Mouse (Mus musculus): ENCODE results near the gene Mvd. TPM values are rescaled to one million over a fixed set of nuclear protein-coding genes. Genes with fewer than 3 reads are reported as not detected.

Gene Mvd
- polyA plus RNA-seq, 1 experiment, result 68.7 TPM

DNA sequence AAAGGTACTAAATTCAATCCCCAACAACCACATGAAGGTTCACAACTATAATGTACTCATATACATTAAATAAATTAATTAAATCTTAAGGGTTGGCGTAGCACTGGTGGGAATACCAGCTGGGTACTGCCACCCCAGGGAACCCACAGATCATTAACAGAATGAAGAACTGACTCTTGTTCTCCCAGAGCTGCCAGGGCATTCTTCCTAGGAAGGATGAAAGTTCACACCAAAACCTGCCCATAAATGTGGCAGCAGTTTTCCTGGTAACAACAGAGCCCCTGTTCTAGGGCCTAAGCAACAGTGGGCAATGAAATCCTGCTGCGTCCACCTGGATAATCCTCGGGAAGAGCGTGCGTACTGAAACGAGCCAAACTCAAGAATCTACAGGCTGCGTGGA lies 866 bp downstream of the Mvd start:
- Histone ChIP-seq H3K36me3 (ENCODE audit: control insufficient read depth, insufficient read depth, low read length) (no peaks in the 10 kb centered on the region), H3K4me3 (ENCODE audit: insufficient read depth, low read depth, low read length) (peak overlapping the region; percentile 65), H3K27me3 (replicated peaks; ENCODE audit: control insufficient read depth, insufficient read depth, low read length) (no peaks in the 10 kb centered on the region), H3K27ac (ENCODE audit: insufficient read depth, low read depth, low read length) (peak overlapping the region; percentile 75), H3K4me1 (ENCODE audit: control insufficient read depth, insufficient read depth, low read length) (peaks cover 5% of the 10 kb centered on the region; the same call in 1 of the 2 replicates)
- TF ChIP-seq POLR2A (IDR thresholded peaks at IDR 0.05; ENCODE audit: low read depth, low read length) (no peak), CTCF (conservative IDR thresholded peaks at IDR 0.05; ENCODE audit: insufficient read depth, insufficient read length, low read depth, low read length) (no peak)
- DNase-seq, result peak; percentile 63
- 24% methylated on average over 7 of the region's 7 CpGs for WGBS

- DNase-seq, result no peak
- WGBS, result 75% methylated on average over 1 of the region's 1 CpGs
- no peak for TF ChIP-seq CTCF (conservative IDR thresholded peaks at IDR 0.05; ENCODE audit: insufficient read depth, insufficient read length, low read depth, low read length)
- no peak for TF ChIP-seq POLR2A (IDR thresholded peaks at IDR 0.05; ENCODE audit: low read depth, low read length)
- Histone ChIP-seq H3K36me3 (ENCODE audit: control insufficient read depth, insufficient read depth, low read length) (no peaks in the 10 kb centered on the region), H3K27me3 (replicated peaks; ENCODE audit: control insufficient read depth, insufficient read depth, low read length) (no peaks in the 10 kb centered on the region), H3K4me1 (ENCODE audit: control insufficient read depth, insufficient read depth, low read length) (peaks cover 5% of the 10 kb centered on the region; the same call in 1 of the 2 replicates), H3K27ac (ENCODE audit: insufficient read depth, low read depth, low read length) (no peak overlapping the region), H3K4me3 (ENCODE audit: insufficient read depth, low read depth, low read length) (no peak overlapping the region)
Measured at GRCm38 (mm10) chr8:122441326-122441725, 1.9 kb downstream of the Mvd start.

DNA sequence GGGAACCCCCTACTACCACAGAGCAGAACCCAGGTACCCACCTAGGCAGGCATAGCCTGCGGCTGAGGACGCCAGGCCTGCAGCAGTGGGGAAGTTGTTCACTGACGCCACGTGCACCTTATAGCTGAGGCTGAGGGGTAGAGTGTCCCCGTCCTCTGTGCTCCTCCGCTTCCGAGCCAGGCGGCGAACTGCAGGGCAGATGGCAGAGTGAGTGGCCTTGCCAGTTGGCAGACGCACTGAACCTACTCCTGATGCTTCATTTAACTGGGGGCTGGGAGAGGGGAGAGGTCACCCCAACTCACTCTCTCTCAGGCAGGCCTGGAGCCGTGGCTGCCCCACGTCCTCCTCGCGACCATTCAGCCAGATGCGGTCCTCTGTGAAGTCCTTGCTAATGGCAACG lies 3.9 kb downstream of the Mvd start:
- H3K27ac ChIP-seq (ENCODE audit: insufficient read depth, low read depth, low read length), result no peak overlapping the region

GRCm38 (mm10) chr8:122437708-122438331 lies 5.4 kb downstream of the Mvd start:
- TF ChIP-seq CTCF (conservative IDR thresholded peaks at IDR 0.05; ENCODE audit: insufficient read depth, insufficient read length, low read depth, low read length) (no peak), POLR2A (IDR thresholded peaks at IDR 0.05; ENCODE audit: low read depth, low read length) (no peak)
- 84% methylated on average over 13 of the region's 13 CpGs for WGBS
- H3K27me3 ChIP-seq (replicated peaks; ENCODE audit: control insufficient read depth, insufficient read depth, low read length), result no peaks in the 10 kb centered on the region
- no peak overlapping the region for H3K27ac ChIP-seq (ENCODE audit: insufficient read depth, low read depth, low read length)
- no peaks in the 10 kb centered on the region for H3K36me3 ChIP-seq (ENCODE audit: control insufficient read depth, insufficient read depth, low read length)
- peaks cover 3% of the 10 kb centered on the region; the same call in 1 of the 2 replicates for H3K4me1 ChIP-seq (ENCODE audit: control insufficient read depth, insufficient read depth, low read length)
- H3K4me3 ChIP-seq (ENCODE audit: insufficient read depth, low read depth, low read length), result no peak overlapping the region
- DNase-seq, result no peak

More for the DNA sequence above, 3.9 kb downstream of the Mvd start:
- Histone ChIP-seq H3K36me3 (ENCODE audit: control insufficient read depth, insufficient read depth, low read length) (no peaks in the 10 kb centered on the region), H3K27me3 (replicated peaks; ENCODE audit: control insufficient read depth, insufficient read depth, low read length) (no peaks in the 10 kb centered on the region), H3K4me3 (ENCODE audit: insufficient read depth, low read depth, low read length) (no peak overlapping the region), H3K4me1 (ENCODE audit: control insufficient read depth, insufficient read depth, low read length) (peaks cover under 1% of the 10 kb centered on the region; the same call in 1 of the 2 replicates)
- no peak for TF ChIP-seq POLR2A (IDR thresholded peaks at IDR 0.05; ENCODE audit: low read depth, low read length)
- no peak for TF ChIP-seq CTCF (conservative IDR thresholded peaks at IDR 0.05; ENCODE audit: insufficient read depth, insufficient read length, low read depth, low read length)
- 93% methylated on average over 16 of the region's 16 CpGs for WGBS
- no peak for DNase-seq

GRCm38 (mm10) chr8:122436586-122437125 lies 6.6 kb downstream of the Mvd start:
- WGBS, result 79% methylated on average over 20 of the region's 20 CpGs

DNA sequence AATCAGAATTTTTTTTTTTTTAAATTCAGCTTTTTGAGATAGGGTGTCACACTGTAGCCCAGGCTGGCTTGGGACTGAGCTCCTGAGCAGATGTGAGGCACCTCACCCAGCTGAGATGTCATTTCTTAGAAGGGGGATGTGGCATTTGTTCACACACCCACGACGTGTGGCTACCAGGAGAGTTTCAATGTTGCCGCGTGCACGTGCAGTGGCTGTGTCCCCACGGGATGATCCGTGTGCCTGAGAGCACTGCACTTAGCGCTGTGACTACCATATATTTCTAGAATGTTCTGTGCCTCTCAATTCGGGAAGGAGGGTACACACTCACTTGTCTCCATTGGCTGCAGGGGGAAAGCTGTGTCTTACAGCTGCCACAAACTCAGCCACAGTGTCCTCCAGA lies 7.1 kb downstream of the Mvd start:
- no peak overlapping the region for H3K27ac ChIP-seq (ENCODE audit: insufficient read depth, low read depth, low read length)
- H3K36me3 ChIP-seq (ENCODE audit: control insufficient read depth, insufficient read depth, low read length), result no peaks in the 10 kb centered on the region
- H3K27me3 ChIP-seq (replicated peaks; ENCODE audit: control insufficient read depth, insufficient read depth, low read length), result no peaks in the 10 kb centered on the region
- H3K4me1 ChIP-seq (ENCODE audit: control insufficient read depth, insufficient read depth, low read length), result peaks cover 3% of the 10 kb centered on the region; the same call in 1 of the 2 replicates
- no peak for DNase-seq
- H3K4me3 ChIP-seq (ENCODE audit: insufficient read depth, low read depth, low read length), result no peak overlapping the region
- WGBS, result 92% methylated on average over 9 of the region's 9 CpGs
- TF ChIP-seq CTCF (conservative IDR thresholded peaks at IDR 0.05; ENCODE audit: insufficient read depth, insufficient read length, low read depth, low read length) (no peak), POLR2A (IDR thresholded peaks at IDR 0.05; ENCODE audit: low read depth, low read length) (no peak)

More at GRCm38 (mm10) chr8:122436586-122437125, 6.6 kb downstream of the Mvd start:
- Histone ChIP-seq H3K27ac (ENCODE audit: insufficient read depth, low read depth, low read length) (no peak overlapping the region), H3K4me3 (ENCODE audit: insufficient read depth, low read depth, low read length) (no peak overlapping the region), H3K27me3 (replicated peaks; ENCODE audit: control insufficient read depth, insufficient read depth, low read length) (no peaks in the 10 kb centered on the region), H3K4me1 (ENCODE audit: control insufficient read depth, insufficient read depth, low read length) (peaks cover 3% of the 10 kb centered on the region; the same call in 1 of the 2 replicates), H3K36me3 (ENCODE audit: control insufficient read depth, insufficient read depth, low read length) (no peaks in the 10 kb centered on the region)
- TF ChIP-seq CTCF (conservative IDR thresholded peaks at IDR 0.05; ENCODE audit: insufficient read depth, insufficient read length, low read depth, low read length), result no peak
- DNase-seq, result no peak

DNA sequence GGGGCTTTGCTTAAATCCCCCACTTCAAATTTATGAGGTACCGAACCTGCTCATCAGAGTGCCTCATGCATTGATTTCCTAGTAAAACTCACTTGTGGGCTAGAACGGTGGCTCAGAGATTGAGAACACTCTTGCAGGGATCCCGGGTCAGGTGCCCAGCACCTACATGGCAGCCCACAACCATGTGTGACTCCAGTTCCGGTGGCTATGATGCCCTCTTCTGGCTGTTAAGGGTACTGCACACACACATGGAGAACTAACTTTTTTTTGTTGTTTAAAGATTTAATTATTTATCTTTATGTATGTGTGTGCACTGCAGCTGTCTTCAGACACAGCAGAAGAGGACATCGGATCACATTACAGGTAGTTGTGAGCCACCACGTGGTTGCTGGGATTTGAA lies 7.8 kb downstream of the Mvd start:
- 92% methylated on average over 6 of the region's 6 CpGs for WGBS
- H3K27ac ChIP-seq (ENCODE audit: insufficient read depth, low read depth, low read length), result no peak overlapping the region
- no peak overlapping the region for H3K4me3 ChIP-seq (ENCODE audit: insufficient read depth, low read depth, low read length)
- H3K36me3 ChIP-seq (ENCODE audit: control insufficient read depth, insufficient read depth, low read length), result no peaks in the 10 kb centered on the region
- DNase-seq, result no peak
- H3K4me1 ChIP-seq (ENCODE audit: control insufficient read depth, insufficient read depth, low read length), result peaks cover 3% of the 10 kb centered on the region; the same call in 1 of the 2 replicates
- 0 out of 2 replicates have a peak, but pooled peaks have one; percentile 28 for TF ChIP-seq CTCF (conservative IDR thresholded peaks at IDR 0.05; ENCODE audit: insufficient read depth, insufficient read length, low read depth, low read length)
- no peak for TF ChIP-seq POLR2A (IDR thresholded peaks at IDR 0.05; ENCODE audit: low read depth, low read length)
- no peaks in the 10 kb centered on the region for H3K27me3 ChIP-seq (replicated peaks; ENCODE audit: control insufficient read depth, insufficient read depth, low read length)
